Mouse (Mus musculus) midbrain, embryonic 14.5 days (tissue): ENCODE measurements around the gene Gm14137. TPM values are rescaled to one million over a fixed set of nuclear protein-coding genes. Genes with fewer than 3 reads are reported as not detected.
A peak's percentile ranks its signal among the peaks of the same experiment; 100 is the strongest.

ENCODE experiments used
- ATAC-seq: fragments of 200-750 bp; cut with Nextera tagmentation; 2 replicates; pipeline ENCODE4 v1.8.0; 2017; ENCODE audit warnings: moderate number of reproducible peaks, moderate library complexity; ENCODE audit not compliant: low FRiP score, low TSS enrichment
- DNase-seq: peaks from one replicate; pipeline ENCODE4 v3.0.0-alpha.2; 2015
- H3K27ac ChIP-seq: fragments of 300-500 bp; sonication (generic); replicated peaks from 2 replicates; pipeline ENCODE4 v1.5.1; 2014; ENCODE audit warnings: mild to moderate bottlenecking, low read depth, low read length, moderate library complexity
- H3K27me3 ChIP-seq: fragments of 300-500 bp; sonication (generic); 2 replicates; pipeline ENCODE4 v1.6.1; 2014; ENCODE audit warnings: low read length, control low read depth, mixed read lengths; ENCODE audit not compliant: control insufficient read depth, insufficient read depth
- H3K36me3 ChIP-seq: fragments of 300-500 bp; sonication (generic); 2 replicates; pipeline ENCODE4 v1.6.1; 2014; ENCODE audit warnings: low read length, control low read depth; ENCODE audit not compliant: control insufficient read depth, insufficient read depth
- H3K4me1 ChIP-seq: fragments of 300-500 bp; sonication (generic); 2 replicates; pipeline ENCODE4 v1.6.1; 2014; ENCODE audit warnings: mild to moderate bottlenecking, antibody characterized with exemption, low read length, control low read depth; ENCODE audit not compliant: control insufficient read depth, insufficient read depth
- H3K4me2 ChIP-seq: fragments of 300-500 bp; sonication (generic); 2 replicates; pipeline ENCODE4 v1.6.1; 2014; ENCODE audit warnings: mild to moderate bottlenecking, low read length, moderate library complexity
- H3K4me3 ChIP-seq: fragments of 300-500 bp; sonication (generic); replicated peaks from 2 replicates; pipeline ENCODE4 v1.5.1; 2014; ENCODE audit warnings: low read depth, low read length
- H3K9ac ChIP-seq: fragments of 300-500 bp; sonication (generic); replicated peaks from 2 replicates; pipeline ENCODE4 v1.6.1; 2014; ENCODE audit warnings: mild to moderate bottlenecking, low read length, moderate library complexity
- H3K9me3 ChIP-seq: fragments of 300-500 bp; sonication (generic); 2 replicates; pipeline ENCODE4 v1.6.1; 2016; ENCODE audit warnings: low read length, control low read depth, mixed read lengths; ENCODE audit not compliant: control insufficient read depth
- WGBS: fragments of 180-500 bp; shearing (Covaris S2); extraction: QIAGEN DNeasy Blood & Tissue Kit; methylation state at CpG from one replicate; pipeline ENCODE4 v1.1.7; 2014; 5-methylcytosine and 5-hydroxymethylcytosine counted together
- polyA plus RNA-seq: library from polyadenylated mRNA; unstranded; fragments of >200 nt; fragmentation: Nextera tagmentation; extraction: Ambion mirVana; gene quantifications from 2 replicates; pipeline ENCODE4 v1.2.1, GENCODE M21; 2014

The Gm14137 gene
- polyA plus RNA-seq, 1 experiment from 2014 or later: 0.43 TPM

DNA sequence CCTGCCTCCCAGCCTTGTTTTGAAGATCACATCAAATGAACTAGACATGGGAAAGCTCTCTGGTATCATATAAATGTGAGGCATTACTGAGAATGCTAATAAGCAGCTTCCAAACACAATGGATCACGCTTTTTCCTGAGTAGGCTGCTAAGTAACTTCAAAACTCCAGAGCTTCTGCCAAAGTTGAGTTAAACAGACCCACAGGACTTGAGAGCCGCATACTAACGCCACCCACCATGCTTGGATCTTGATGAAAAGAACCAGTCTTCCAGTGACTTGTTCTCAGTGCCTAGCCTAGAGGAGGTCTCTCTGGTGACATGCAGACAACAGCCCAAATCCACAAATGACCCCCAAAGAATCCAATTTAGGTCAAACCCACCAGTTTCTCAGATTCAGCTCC is 24.6 kb downstream of the Gm14137 start:
- Histone ChIP-seq H3K4me1 (no peaks in the 10 kb centered on the region), H3K4me2 (no peak overlapping the region), H3K9ac (no peak overlapping the region), H3K4me3 (no peak overlapping the region), H3K9me3 (no peaks in the 10 kb centered on the region), H3K27ac (no peak overlapping the region), H3K27me3 (no peaks in the 10 kb centered on the region), H3K36me3 (no peaks in the 10 kb centered on the region)
- no peak for ATAC-seq
- DNase-seq: peak; percentile 18
- 18% methylated on average over 3 of the region's 3 CpGs for WGBS

DNA sequence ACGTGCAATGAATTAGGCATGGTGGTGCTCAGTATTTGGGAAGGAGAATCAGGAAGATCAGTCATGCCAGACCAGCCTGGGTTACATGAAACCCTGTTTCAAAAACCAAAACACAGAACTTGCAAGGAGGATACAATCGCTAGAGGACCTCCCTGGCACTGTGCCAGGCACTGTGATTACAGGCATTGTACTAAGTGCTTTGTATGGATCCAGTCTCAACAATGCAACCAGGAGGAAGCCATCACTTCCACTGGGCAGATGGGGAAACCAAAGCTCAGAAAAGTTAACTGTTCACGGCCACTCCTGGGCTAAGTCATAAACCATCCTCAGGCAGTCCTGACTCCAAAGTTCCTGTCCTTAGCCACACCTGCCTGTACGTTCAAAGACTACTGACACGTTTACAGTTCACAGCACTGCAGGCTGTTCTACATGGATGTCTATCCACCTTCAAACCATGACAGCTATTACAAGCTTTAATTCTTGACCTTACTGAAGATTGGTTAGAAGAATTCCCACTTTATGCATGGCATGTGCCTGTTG is 28.7 kb downstream of the Gm14137 start:
- no peaks in the 10 kb centered on the region for H3K9me3 ChIP-seq
- H3K9ac ChIP-seq: no peak overlapping the region
- no peaks in the 10 kb centered on the region for H3K27me3 ChIP-seq
- ATAC-seq: no peak
- H3K27ac ChIP-seq: no peak overlapping the region
- H3K4me3 ChIP-seq: no peak overlapping the region
- peaks cover 3% of the 10 kb centered on the region; the same call in 1 of the 2 replicates for H3K4me1 ChIP-seq
- 52% methylated on average over 5 of the region's 5 CpGs for WGBS
- no peak overlapping the region for H3K4me2 ChIP-seq
- no peaks in the 10 kb centered on the region for H3K36me3 ChIP-seq
- peak; percentile 50 for DNase-seq

DNA sequence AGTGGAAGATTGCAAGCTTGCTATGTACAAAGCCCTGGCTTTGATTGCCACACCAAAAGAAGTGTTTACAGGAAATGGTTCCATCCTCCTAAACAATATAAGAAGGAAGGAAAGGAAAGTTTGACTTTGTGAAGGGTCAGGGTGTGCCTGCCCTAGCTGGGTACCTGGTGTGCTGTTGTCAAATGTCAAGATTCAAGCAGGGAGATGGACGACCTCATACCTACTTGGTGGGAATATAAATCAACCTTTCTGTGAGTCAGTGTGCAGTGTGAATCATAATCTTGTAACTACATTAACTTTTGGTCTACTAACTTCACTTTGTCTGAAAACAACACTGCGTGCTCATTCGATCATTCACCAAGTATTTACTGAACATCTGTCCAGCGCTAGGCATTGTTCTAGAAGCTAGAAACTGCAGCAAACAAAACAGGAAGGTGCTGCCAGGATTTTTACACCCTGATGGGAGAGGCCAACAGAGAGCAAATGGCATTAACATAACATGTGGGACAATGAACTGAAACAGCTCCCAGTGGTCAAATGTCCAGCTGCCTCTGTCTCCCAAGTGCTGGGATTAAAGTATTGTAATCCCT is 29.7 kb downstream of the Gm14137 start:
- WGBS: 84% methylated on average over 4 of the region's 4 CpGs
- H3K4me3 ChIP-seq: no peak overlapping the region
- H3K4me2 ChIP-seq: no peak overlapping the region
- ATAC-seq: no peak
- no peak overlapping the region for H3K27ac ChIP-seq
- H3K4me1 ChIP-seq: peaks cover 3% of the 10 kb centered on the region; the same call in 1 of the 2 replicates
- DNase-seq: no peak
- no peaks in the 10 kb centered on the region for H3K27me3 ChIP-seq
- H3K36me3 ChIP-seq: no peaks in the 10 kb centered on the region
- H3K9ac ChIP-seq: no peak overlapping the region
- no peaks in the 10 kb centered on the region for H3K9me3 ChIP-seq

DNA sequence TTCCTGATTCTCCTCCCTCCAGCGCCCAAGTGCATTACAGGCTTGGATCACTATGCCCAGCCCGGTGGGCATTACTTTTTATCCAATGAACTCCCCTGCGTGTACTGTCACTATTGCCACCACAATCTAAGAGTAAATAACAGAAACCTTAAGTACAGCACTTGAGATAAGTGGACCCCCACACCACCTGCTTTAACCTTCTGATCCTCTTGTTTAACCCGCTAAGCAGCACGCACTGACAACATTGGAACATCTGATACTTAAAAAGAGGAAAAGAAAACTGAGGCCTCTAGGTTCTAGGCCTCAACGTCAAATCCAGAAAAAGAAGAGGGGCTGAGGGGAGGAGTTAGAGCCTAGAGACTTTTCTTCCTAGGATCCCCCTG is 33.6 kb downstream of the Gm14137 start:
- no peak; the same call in 1 of the 2 replicates for ATAC-seq
- DNase-seq: no peak
- 25% methylated on average over 6 of the region's 6 CpGs for WGBS
- peak overlapping the region; percentile 52 for H3K4me2 ChIP-seq
- peaks cover 24% of the 10 kb centered on the region for H3K36me3 ChIP-seq
- H3K4me3 ChIP-seq: peak overlapping the region; percentile 58
- H3K9me3 ChIP-seq: no peaks in the 10 kb centered on the region
- no peaks in the 10 kb centered on the region for H3K27me3 ChIP-seq
- H3K9ac ChIP-seq: peak overlapping the region; percentile 64
- peak overlapping the region; percentile 77 for H3K27ac ChIP-seq
- peaks cover 8% of the 10 kb centered on the region; the same call in 1 of the 2 replicates for H3K4me1 ChIP-seq

DNA sequence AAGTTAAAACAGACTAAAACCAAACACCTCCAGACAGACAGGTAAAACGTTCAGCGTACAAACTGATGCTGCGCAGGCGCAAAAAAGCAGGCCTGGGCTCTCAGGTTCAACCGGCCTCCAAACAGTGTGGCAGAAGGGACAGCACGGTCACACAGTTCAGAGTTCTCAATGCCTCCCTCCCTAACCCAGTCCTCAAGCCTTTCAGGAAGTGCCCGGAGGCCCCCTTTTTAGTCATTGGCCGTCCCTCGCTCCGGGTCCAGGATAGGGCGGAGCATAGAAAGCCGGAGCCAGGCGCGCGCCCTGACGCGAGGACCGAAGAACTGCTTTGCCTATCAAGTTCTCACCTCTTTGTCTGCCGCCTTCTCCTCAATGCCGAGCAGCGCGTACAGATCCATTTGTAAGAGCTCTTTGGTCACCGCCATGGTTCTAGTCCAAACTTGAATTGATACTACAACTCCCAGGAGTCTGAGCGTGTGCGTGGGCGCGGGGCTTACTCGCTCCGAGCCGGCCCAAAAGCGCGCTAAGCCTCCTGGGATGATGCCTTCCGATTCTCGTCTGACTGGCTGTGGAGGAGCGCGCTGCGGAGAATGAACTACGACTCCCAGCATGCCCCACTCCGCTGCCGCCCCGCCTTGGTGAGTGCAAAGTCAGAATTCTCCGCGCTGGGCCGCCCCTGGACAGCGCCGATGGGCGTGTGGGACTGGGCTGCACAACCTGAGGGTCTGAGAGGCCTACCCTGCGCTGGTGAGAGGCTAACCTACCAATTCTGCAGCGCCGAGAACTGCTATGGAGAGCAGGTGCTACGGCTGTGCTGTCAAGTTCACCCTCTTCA is 34.3 kb downstream of the Gm14137 start, which contains the start of the genes Zfyve19 and Dnajc17:
Zfyve19 (plus strand) TSS at position 274 of the 832 bp plus-strand sequence.
Dnajc17 (minus strand) TSS at position 452 of the 832 bp plus-strand sequence.
- DNase-seq: peak; percentile 99
- H3K36me3 ChIP-seq: peaks cover 30% of the 10 kb centered on the region
- under 1% methylated on average over 51 of the region's 51 CpGs for WGBS
- peak within 1 kb of the TSS; percentile 58 for H3K4me3 ChIP-seq
- H3K4me1 ChIP-seq: peaks cover 8% of the 10 kb centered on the region; the same call in 1 of the 2 replicates
- no peaks in the 10 kb centered on the region for H3K9me3 ChIP-seq
- peak; percentile 95 for ATAC-seq
- peak within 1 kb of the TSS; percentile 77 for H3K27ac ChIP-seq
- H3K4me2 ChIP-seq: peak within 1 kb of the TSS; percentile 52
- no peaks in the 10 kb centered on the region for H3K27me3 ChIP-seq
- H3K9ac ChIP-seq: peak within 1 kb of the TSS; percentile 64

DNA sequence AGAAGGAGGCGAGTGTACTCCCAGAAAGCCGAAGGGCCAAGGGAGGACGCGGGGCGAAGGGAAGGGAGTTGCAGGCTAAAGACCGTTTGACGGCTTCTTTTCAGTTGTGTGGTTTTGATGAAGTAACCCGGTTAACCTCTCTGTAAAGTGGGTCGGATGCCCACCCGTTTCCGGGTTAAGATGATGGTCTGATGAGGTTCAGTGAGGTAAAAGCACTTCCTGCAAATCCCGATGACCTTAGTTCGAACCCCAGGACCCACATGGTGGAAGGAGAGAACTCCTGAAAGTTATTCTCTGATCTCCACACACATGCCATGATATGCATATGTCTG is 34.8 kb downstream of the Gm14137 start:
- H3K27me3 ChIP-seq: no peaks in the 10 kb centered on the region
- peaks cover 33% of the 10 kb centered on the region for H3K36me3 ChIP-seq
- peak overlapping the region; percentile 77 for H3K27ac ChIP-seq
- peak overlapping the region; percentile 64 for H3K9ac ChIP-seq
- ATAC-seq (no peak), DNase-seq (no peak)
- H3K4me1 ChIP-seq: peaks cover 7% of the 10 kb centered on the region; the same call in 1 of the 2 replicates
- peak overlapping the region; percentile 52 for H3K4me2 ChIP-seq
- no peaks in the 10 kb centered on the region for H3K9me3 ChIP-seq
- peak overlapping the region; percentile 58 for H3K4me3 ChIP-seq
- under 1% methylated on average over 13 of the region's 13 CpGs for WGBS

Other genes with a start within 250 kb of the Gm14137 start
- gene Chst14, start 248.0 kb upstream of the Gm14137 start, polyA plus RNA-seq: 3.0 and 7.1 TPM in 2 replicates
- gene Ccdc32, start 145.1 kb upstream of the Gm14137 start, polyA plus RNA-seq: 37.0 and 40.6 TPM in 2 replicates
- gene Rpusd2, start 139.7 kb upstream of the Gm14137 start, polyA plus RNA-seq: 4.5 and 5.0 TPM in 2 replicates
- gene Knl1, start 127.4 kb upstream of the Gm14137 start, polyA plus RNA-seq: 7.1 and 11.4 TPM in 2 replicates
- 6.8 and 12.2 TPM in 2 replicates for gene Rad51, start 61.7 kb upstream of the Gm14137 start, polyA plus RNA-seq
- 43.8 and 45.7 TPM in 2 replicates for gene Rmdn3, start 17.5 kb upstream of the Gm14137 start, polyA plus RNA-seq
- 7.4 and 8.6 TPM in 2 replicates for gene Gchfr, start 6.7 kb upstream of the Gm14137 start, polyA plus RNA-seq
- 57.3 and 58.7 TPM in 2 replicates for gene Zfyve19, start 34.1 kb downstream of the Gm14137 start, polyA plus RNA-seq
- 21.8 and 27.8 TPM in 2 replicates for gene Dnajc17, start 34.3 kb downstream of the Gm14137 start, polyA plus RNA-seq
- not detected in 2 replicates for gene Ppp1r14d, start 55.4 kb downstream of the Gm14137 start, polyA plus RNA-seq
- gene Spint1, start 62.9 kb downstream of the Gm14137 start, polyA plus RNA-seq: 0.26 and 0.74 TPM in 2 replicates
- gene Rhov, start 96.8 kb downstream of the Gm14137 start, polyA plus RNA-seq: 19.9 and 27.1 TPM in 2 replicates
- 19.3 and 22.6 TPM in 2 replicates for gene Vps18, start 114.2 kb downstream of the Gm14137 start, polyA plus RNA-seq
- gene Dll4, start 151.3 kb downstream of the Gm14137 start, polyA plus RNA-seq: 4.0 and 4.4 TPM in 2 replicates
- gene Chac1, start 176.7 kb downstream of the Gm14137 start, polyA plus RNA-seq: 5.0 and 8.4 TPM in 2 replicates